Mouse (Mus musculus): ENCODE measurements around the gene Rnf146. TPM values are rescaled to one million over a fixed set of nuclear protein-coding genes. Genes with fewer than 3 reads are reported as not detected.
"Not testable (repeated sequence)": the region's sequence is repeated elsewhere in the genome, so short reads cannot be mapped to it uniquely, and the experiment has no call there.

Rnf146 gene
- 4.3 and 9.1 TPM in 2 replicates for polyA plus RNA-seq (2012; rRNA removed)

GRCm38 (mm10) chr10:29362197-29362900 is at the start of gene Rnf146:
Rnf146 (minus strand) TSS chr10:29362442.
- TF ChIP-seq CTCF (IDR thresholded peaks at IDR 0.05; ENCODE audit: extremely low read depth, insufficient read length, insufficient replicate concordance, low read depth, low read length) (no peak), POLR2A (IDR thresholded peaks at IDR 0.05; ENCODE audit: low read depth, low read length) (no peak)
- no peaks in the 10 kb centered on the region for H3K27me3 ChIP-seq (ENCODE audit: control insufficient read depth, insufficient read depth, low read length)
- peak within 1 kb of the TSS; percentile 93 for H3K27ac ChIP-seq (ENCODE audit: insufficient read depth, low read depth, low read length)
- no peaks in the 10 kb centered on the region for H3K36me3 ChIP-seq (ENCODE audit: control insufficient read depth, insufficient read depth, low read length)
- WGBS: 2% methylated on average over 15 of the region's 15 CpGs
- peak within 1 kb of the TSS; percentile 93 for H3K4me3 ChIP-seq (ENCODE audit: low read depth, low read length)
- peaks cover 2% of the 10 kb centered on the region; the same call in 1 of the 2 replicates for H3K4me1 ChIP-seq (ENCODE audit: control insufficient read depth, insufficient read depth, insufficient read length, low read length)

GRCm38 (mm10) chr10:29402656-29403268 is 40.5 kb upstream of the Rnf146 start:
- 60% methylated on average over 8 of the region's 8 CpGs for WGBS
- no peaks in the 10 kb centered on the region for H3K27me3 ChIP-seq (ENCODE audit: control insufficient read depth, insufficient read depth, low read length)
- no peak overlapping the region for H3K4me3 ChIP-seq (ENCODE audit: low read depth, low read length)
- TF ChIP-seq CTCF (IDR thresholded peaks at IDR 0.05; ENCODE audit: extremely low read depth, insufficient read length, insufficient replicate concordance, low read depth, low read length) (no peak), POLR2A (IDR thresholded peaks at IDR 0.05; ENCODE audit: low read depth, low read length) (no peak)
- no peak overlapping the region for H3K27ac ChIP-seq (ENCODE audit: insufficient read depth, low read depth, low read length)
- no peaks in the 10 kb centered on the region for H3K4me1 ChIP-seq (ENCODE audit: control insufficient read depth, insufficient read depth, insufficient read length, low read length)
- H3K36me3 ChIP-seq (ENCODE audit: control insufficient read depth, insufficient read depth, low read length): no peaks in the 10 kb centered on the region

- H3K4me3 ChIP-seq (ENCODE audit: low read depth, low read length); H3K36me3 ChIP-seq (ENCODE audit: control insufficient read depth, insufficient read depth, low read length); H3K27ac ChIP-seq (ENCODE audit: insufficient read depth, low read depth, low read length); H3K4me1 ChIP-seq (ENCODE audit: control insufficient read depth, insufficient read depth, insufficient read length, low read length); H3K27me3 ChIP-seq (ENCODE audit: control insufficient read depth, insufficient read depth, low read length): not testable (repeated sequence)
- WGBS: 68% methylated on average over 2 of the region's 2 CpGs
Observed at GRCm38 (mm10) chr10:29394890-29395289, 32.6 kb upstream of the Rnf146 start.

- no peaks in the 10 kb centered on the region for H3K36me3 ChIP-seq (ENCODE audit: control insufficient read depth, insufficient read depth, low read length)
- H3K27ac ChIP-seq (ENCODE audit: insufficient read depth, low read depth, low read length): no peak overlapping the region
- H3K27me3 ChIP-seq (ENCODE audit: control insufficient read depth, insufficient read depth, low read length): no peaks in the 10 kb centered on the region; the same call in 1 of the 2 replicates
- H3K4me1 ChIP-seq (ENCODE audit: control insufficient read depth, insufficient read depth, insufficient read length, low read length): no peaks in the 10 kb centered on the region
- WGBS: 58% methylated on average over 2 of the region's 2 CpGs
- no peak for TF ChIP-seq CTCF (IDR thresholded peaks at IDR 0.05; ENCODE audit: extremely low read depth, insufficient read length, insufficient replicate concordance, low read depth, low read length)
- TF ChIP-seq POLR2A (IDR thresholded peaks at IDR 0.05; ENCODE audit: low read depth, low read length): no peak
- no peak overlapping the region for H3K4me3 ChIP-seq (ENCODE audit: low read depth, low read length)
Observed at GRCm38 (mm10) chr10:29381558-29381957, 19.3 kb upstream of the Rnf146 start.

- H3K4me3 ChIP-seq (ENCODE audit: low read depth, low read length): no peak overlapping the region
- TF ChIP-seq CTCF (IDR thresholded peaks at IDR 0.05; ENCODE audit: extremely low read depth, insufficient read length, insufficient replicate concordance, low read depth, low read length): no peak
- TF ChIP-seq POLR2A (IDR thresholded peaks at IDR 0.05; ENCODE audit: low read depth, low read length): no peak
- no peaks in the 10 kb centered on the region for H3K36me3 ChIP-seq (ENCODE audit: control insufficient read depth, insufficient read depth, low read length)
- H3K27me3 ChIP-seq (ENCODE audit: control insufficient read depth, insufficient read depth, low read length): no peaks in the 10 kb centered on the region
- no peaks in the 10 kb centered on the region for H3K4me1 ChIP-seq (ENCODE audit: control insufficient read depth, insufficient read depth, insufficient read length, low read length)
- WGBS: 84% methylated on average over 5 of the region's 5 CpGs
- H3K27ac ChIP-seq (ENCODE audit: insufficient read depth, low read depth, low read length): no peak overlapping the region
Observed at GRCm38 (mm10) chr10:29374065-29374464, 11.8 kb upstream of the Rnf146 start.

- whole genome bisulfite sequencing: under 1% methylated on average over 95 of the region's 100 CpGs
- Histone ChIP-seq H3K27me3 (ENCODE audit: control insufficient read depth, insufficient read depth, low read length) (no peaks in the 10 kb centered on the region), H3K36me3 (ENCODE audit: control insufficient read depth, insufficient read depth, low read length) (0 out of 2 replicates have a peak, but pooled peaks cover under 1% of the 10 kb centered on the region), H3K4me3 (ENCODE audit: low read depth, low read length) (peak overlapping the region; percentile 93), H3K4me1 (ENCODE audit: control insufficient read depth, insufficient read depth, insufficient read length, low read length) (peaks cover 4% of the 10 kb centered on the region; the same call in 1 of the 2 replicates), H3K27ac (ENCODE audit: insufficient read depth, low read depth, low read length) (peak overlapping the region; percentile 93)
- TF ChIP-seq POLR2A (IDR thresholded peaks at IDR 0.05; ENCODE audit: low read depth, low read length): peak; percentile 88; the same call in 1 of the 2 replicates
- no peak for TF ChIP-seq CTCF (IDR thresholded peaks at IDR 0.05; ENCODE audit: extremely low read depth, insufficient read length, insufficient replicate concordance, low read depth, low read length)
Observed at GRCm38 (mm10) chr10:29361464-29362196, 612 bp downstream of the Rnf146 start.

GRCm38 (mm10) chr10:29361095-29361463 is 1.2 kb downstream of the Rnf146 start:
- Histone ChIP-seq H3K27me3 (ENCODE audit: control insufficient read depth, insufficient read depth, low read length) (no peaks in the 10 kb centered on the region), H3K4me3 (ENCODE audit: low read depth, low read length) (peak overlapping the region; percentile 93), H3K36me3 (ENCODE audit: control insufficient read depth, insufficient read depth, low read length) (0 out of 2 replicates have a peak, but pooled peaks cover 1% of the 10 kb centered on the region), H3K4me1 (ENCODE audit: control insufficient read depth, insufficient read depth, insufficient read length, low read length) (peaks cover 4% of the 10 kb centered on the region; the same call in 1 of the 2 replicates), H3K27ac (ENCODE audit: insufficient read depth, low read depth, low read length) (peak overlapping the region; percentile 93)
- 0% methylated on average over 6 of the region's 6 CpGs for WGBS
- TF ChIP-seq CTCF (IDR thresholded peaks at IDR 0.05; ENCODE audit: extremely low read depth, insufficient read length, insufficient replicate concordance, low read depth, low read length) (no peak), POLR2A (IDR thresholded peaks at IDR 0.05; ENCODE audit: low read depth, low read length) (no peak)

Data from small intestine, adult 2 months (tissue).